Mouse (Mus musculus): ENCODE measurements around the gene Ahsg. TPM values are rescaled to one million over a fixed set of nuclear protein-coding genes. Genes with fewer than 3 reads are reported as not detected.
"Not testable (repeated sequence)": the region's sequence is repeated elsewhere in the genome, so short reads cannot be mapped to it uniquely, and the experiment has no call there.

Ahsg gene
- total RNA-seq, 4 experiments from 2014 or later = not detected

GRCm38 (mm10) chr16:22938541-22938940 is 47.5 kb downstream of the Ahsg start:
- no peak for DNase-seq (ENCODE audit: low spot score in 2 of 2)

GRCm38 (mm10) chr16:22939120-22939695 is 48.1 kb downstream of the Ahsg start:
- no peak for DNase-seq (ENCODE audit: low spot score in 2 of 2)

- not testable (repeated sequence) for DNase-seq (ENCODE audit: low spot score in 2 of 2)
Observed at GRCm38 (mm10) chr16:22941825-22942476, 50.9 kb downstream of the Ahsg start.

GRCm38 (mm10) chr16:22947371-22947770 is 56.3 kb downstream of the Ahsg start:
- no peak for DNase-seq (ENCODE audit: low spot score in 2 of 2)

Other genes starting within 250 kb of the Ahsg start
- 100 to 1,000 TPM; 171 to 234 (median 200) TPM for gene Dgkg, start 234.1 kb upstream of the Ahsg start, total RNA-seq (2022)
- gene Crygs, start 79.7 kb upstream of the Ahsg start, total RNA-seq (2022) = not detected
- 10 to 100 TPM; 12.5 to 15.4 (median 15.3) TPM for gene Tbccd1, start 33.6 kb upstream of the Ahsg start, total RNA-seq (2022)
- 10 to 100 TPM; 51.4 to 63.3 (median 59.3) TPM for gene Dnajb11, start 33.4 kb upstream of the Ahsg start, total RNA-seq (2022)
- under 1 TPM in 3 of 4 experiments, not detected in 1; 0.39 to 0.70 (median 0.41) TPM for gene Fetub, start 27.1 kb downstream of the Ahsg start, total RNA-seq (2022)
- not detected for gene Hrg, start 59.8 kb downstream of the Ahsg start, total RNA-seq (2022)
- not detected for gene Kng2, start 138.2 kb downstream of the Ahsg start, total RNA-seq (2022)
- gene Kng1, start 166.6 kb downstream of the Ahsg start, total RNA-seq (2022) = not detected
- gene Eif4a2, start 216.2 kb downstream of the Ahsg start, total RNA-seq (2022) = 100 to 1,000 TPM; 842 to 987 (median 891) TPM
- 1 to 10 TPM; 2.8 to 5.5 (median 4.3) TPM for gene Rfc4, start 236.5 kb downstream of the Ahsg start, total RNA-seq (2022)